In genomic region chr13:107449598-107450179, GRCm38 (mm10) we compare ENCODE assay signal across 8 mouse cellular contexts.
DNase-seq lines count a peak whose midpoint lies in the region; ATAC-seq and TF ChIP-seq lines count a peak whose summit lies in the region.

No protein-coding gene starts in this region.

- no peak overlapping the region for H3K4me2 ChIP-seq in liver, embryonic 12.5 days
- peak overlapping the region; percentile 19; the same call in 1 of the 2 replicates for H3K4me2 ChIP-seq in kidney, postnatal 0 days (ENCODE audit: low read length)
- H3K4me2 ChIP-seq in intestine, embryonic 15.5 days (replicated peaks) = no peak overlapping the region

- H3K9me3 ChIP-seq in liver, embryonic 12.5 days (replicated peaks) = no peaks in the 10 kb centered on the region
- peaks cover 4% of the 10 kb centered on the region for H3K9me3 ChIP-seq in kidney, postnatal 0 days (replicated peaks; ENCODE audit: low read length)
- H3K9me3 ChIP-seq in intestine, embryonic 15.5 days = no peaks in the 10 kb centered on the region

- H3K27me3 ChIP-seq in liver, adult 2 months (ENCODE audit: control insufficient read depth, insufficient read depth, low read length) = no peaks in the 10 kb centered on the region
- no peaks in the 10 kb centered on the region for H3K27me3 ChIP-seq in liver, embryonic 12.5 days (replicated peaks)
- no peaks in the 10 kb centered on the region for H3K27me3 ChIP-seq in kidney, postnatal 0 days (ENCODE audit: insufficient read depth, low read length)
- no peaks in the 10 kb centered on the region for H3K27me3 ChIP-seq in intestine, embryonic 15.5 days (replicated peaks)

- no peak overlapping the region; the same call in 1 of the 2 replicates for H3K4me3 ChIP-seq in liver, adult 2 months (ENCODE audit: insufficient read depth, low read depth, low read length)
- H3K4me3 ChIP-seq in liver, embryonic 12.5 days = no peak overlapping the region
- peak overlapping the region; percentile 21 for H3K4me3 ChIP-seq in bone marrow macrophage, adult 2 months (ENCODE audit: insufficient read depth, low read length)
- no peak overlapping the region for H3K4me3 ChIP-seq in kidney, postnatal 0 days (replicated peaks; ENCODE audit: low read depth, low read length)
- H3K4me3 ChIP-seq in lung, adult 2 months (replicated peaks; ENCODE audit: extremely low read depth, low read depth, low read length) = peak overlapping the region; percentile 1
- no peak overlapping the region for H3K4me3 ChIP-seq in intestine, embryonic 15.5 days (replicated peaks)

- 76% methylated on average over 11 of the region's 11 CpGs for WGBS in liver, adult 2 months
- 64% methylated on average over 11 of the region's 11 CpGs for WGBS in liver, embryonic 12.5 days (ENCODE audit: insufficient replicate concordance)
- WGBS in kidney, postnatal 0 days = 66% methylated on average over 11 of the region's 11 CpGs
- 43% methylated on average over 11 of the region's 11 CpGs for WGBS in lung, adult 2 months
- 76% methylated on average over 11 of the region's 11 CpGs for WGBS in intestine, embryonic 15.5 days

- H3K4me1 ChIP-seq in liver, adult 2 months (ENCODE audit: control insufficient read depth, insufficient read depth, low read length) = no peaks in the 10 kb centered on the region
- no peaks in the 10 kb centered on the region for H3K4me1 ChIP-seq in liver, embryonic 12.5 days
- H3K4me1 ChIP-seq in bone marrow macrophage, adult 2 months (ENCODE audit: control insufficient read depth, insufficient read depth, low read length) = no peaks in the 10 kb centered on the region
- no peaks in the 10 kb centered on the region for H3K4me1 ChIP-seq in kidney, postnatal 0 days (replicated peaks; ENCODE audit: insufficient read depth, low read length)
- H3K4me1 ChIP-seq in lung, adult 2 months (ENCODE audit: control insufficient read depth, insufficient read depth, low read length) = no peaks in the 10 kb centered on the region
- H3K4me1 ChIP-seq in intestine, embryonic 15.5 days (replicated peaks) = no peaks in the 10 kb centered on the region

- no peak overlapping the region for H3K27ac ChIP-seq in liver, adult 2 months (replicated peaks; ENCODE audit: insufficient read depth, low read depth, low read length)
- no peak overlapping the region for H3K27ac ChIP-seq in liver, embryonic 12.5 days
- H3K27ac ChIP-seq in bone marrow macrophage, adult 2 months (ENCODE audit: insufficient read depth, low read depth, low read length) = no peak overlapping the region
- H3K27ac ChIP-seq in kidney, postnatal 0 days = no peak overlapping the region
- no peak overlapping the region for H3K27ac ChIP-seq in intestine, embryonic 15.5 days

- ATAC-seq in liver, embryonic 12.5 days = no peak
- 0 out of 2 replicates have a peak, but pooled peaks have one; percentile 25 for ATAC-seq in kidney, postnatal 0 days (replicated peaks; ENCODE audit: low FRiP score, low read depth)
- no peak for ATAC-seq in intestine, embryonic 15.5 days

- H3K9ac ChIP-seq in liver, adult 2 months (ENCODE audit: low read depth, low read length) = no peak overlapping the region
- H3K9ac ChIP-seq in liver, embryonic 12.5 days = no peak overlapping the region
- H3K9ac ChIP-seq in kidney, postnatal 0 days (ENCODE audit: low read depth, low read length) = no peak overlapping the region
- no peak overlapping the region for H3K9ac ChIP-seq in intestine, embryonic 15.5 days

- TF ChIP-seq POLR2A in liver, adult 2 months (IDR thresholded peaks at IDR 0.05; ENCODE audit: extremely low read depth, insufficient read depth, low read length) = no peak
- no peak for TF ChIP-seq POLR2A in bone marrow macrophage, adult 2 months (IDR thresholded peaks at IDR 0.05; ENCODE audit: borderline replicate concordance, low read depth, low read length)
- no peak for TF ChIP-seq POLR2A in lung, adult 2 months (IDR thresholded peaks at IDR 0.05; ENCODE audit: borderline replicate concordance, extremely low read depth, low read depth, low read length)

- H3K79me2 ChIP-seq in liver, adult 2 months (ENCODE audit: control insufficient read depth, insufficient read depth, low read length) = no peaks in the 10 kb centered on the region

- DNase-seq in liver, adult 2 months (ENCODE audit: extremely low read depth, low read depth, low spot score) = peak; percentile 38
- peak; percentile 26 to 44 for DNase-seq in frontal cortex, postnatal 14 days (ENCODE audit: low spot score in 2 of 2)
- peak; percentile 9 for DNase-seq in kidney, postnatal 0 days (ENCODE audit: low spot score)
- DNase-seq in lung, adult 2 months = peak; percentile 16
- no peak for DNase-seq in spleen, postnatal 10 days (ENCODE audit: low spot score in 2 of 2)

- no peaks in the 10 kb centered on the region for H3K36me3 ChIP-seq in liver, adult 2 months (ENCODE audit: control insufficient read depth, insufficient read depth, low read length)
- H3K36me3 ChIP-seq in liver, embryonic 12.5 days = no peaks in the 10 kb centered on the region
- no peaks in the 10 kb centered on the region for H3K36me3 ChIP-seq in kidney, postnatal 0 days (ENCODE audit: insufficient read depth, low read length)
- H3K36me3 ChIP-seq in intestine, embryonic 15.5 days = no peaks in the 10 kb centered on the region

- TF ChIP-seq CTCF in liver, adult 2 months (IDR thresholded peaks at IDR 0.05; ENCODE audit: low read depth, low read length) = no peak
- no peak for TF ChIP-seq CTCF in bone marrow macrophage, adult 2 months (IDR thresholded peaks at IDR 0.05; ENCODE audit: low read depth, low read length)
- no peak for TF ChIP-seq CTCF in kidney, postnatal 0 days (IDR thresholded peaks at IDR 0.05; ENCODE audit: low read depth)
- no peak for TF ChIP-seq CTCF in lung, adult 2 months (IDR thresholded peaks at IDR 0.05; ENCODE audit: insufficient read depth, low read length)

Comparison
In these comparisons a context has a peak if more than half of its experiments do, and no peak if none do; other contexts are left out.
1. DNase-seq: peak in liver, adult 2 months (single experiment), frontal cortex, postnatal 14 days (2 of 2), kidney, postnatal 0 days (single experiment) and lung, adult 2 months (single experiment); none in spleen, postnatal 10 days (0 of 2).
2. H3K4me3 ChIP-seq: peak in bone marrow macrophage, adult 2 months (single experiment) and lung, adult 2 months (single experiment); none in liver, adult 2 months (single experiment), liver, embryonic 12.5 days (single experiment), kidney, postnatal 0 days (single experiment) and intestine, embryonic 15.5 days (single experiment).